Mouse (Mus musculus): Measurements from ENCODE around the gene Mpzl3. TPM values are rescaled to one million over a fixed set of nuclear protein-coding genes. Genes with fewer than 3 reads are reported as not detected.

Mpzl3 gene
- total and polyA plus RNA-seq, 2 experiments from 2014 or later: 0.68 to 3.1 TPM

DNA sequence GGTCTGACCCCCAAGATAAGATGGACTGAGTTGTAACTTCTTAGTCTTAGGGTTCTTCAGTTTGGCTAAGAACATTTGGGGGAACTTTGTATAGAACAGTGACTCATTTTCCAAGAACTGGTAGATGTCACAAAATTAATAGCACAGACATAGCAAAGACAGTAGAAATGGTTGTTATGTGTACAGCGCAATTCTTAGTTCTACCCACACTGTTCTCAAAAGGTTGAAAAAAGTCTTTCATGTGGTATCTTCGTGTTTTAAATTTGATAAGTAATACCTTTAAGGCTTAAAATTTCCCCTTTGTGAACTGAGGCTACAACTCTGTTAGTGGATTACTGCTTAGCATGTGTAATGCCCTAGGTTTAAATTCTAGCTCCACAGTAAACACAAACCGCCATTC is 28.1 kb downstream of the Mpzl3 start:
- Histone ChIP-seq H3K4me3 (ENCODE audit: low read depth, low read length) (no peak overlapping the region), H3K9ac (replicated peaks; ENCODE audit: low read depth, low read length) (no peak overlapping the region)
- 72% methylated on average over 3 of the region's 3 CpGs for WGBS

DNA sequence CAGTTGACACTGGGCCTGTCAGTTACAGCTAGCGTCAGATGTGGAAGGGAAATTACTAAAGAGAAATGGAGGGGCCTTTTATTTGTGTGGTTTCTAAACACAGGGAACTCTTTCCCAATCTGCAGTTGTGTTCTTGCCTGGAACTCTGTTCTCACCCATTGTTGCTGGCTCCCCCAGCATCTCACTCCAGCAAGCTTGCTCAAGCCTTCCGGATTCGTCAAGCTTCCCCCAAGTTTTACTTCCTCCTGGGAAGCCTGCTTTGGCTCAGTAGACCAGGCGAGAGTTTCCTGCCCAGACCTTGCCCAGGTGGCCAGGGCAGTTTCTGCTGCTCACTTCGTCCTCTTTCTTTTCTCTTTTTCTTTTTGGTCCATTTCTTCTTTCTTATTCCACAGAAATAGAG is 29.6 kb downstream of the Mpzl3 start:
- 0 out of 2 replicates have a peak, but pooled peaks cover 3% of the 10 kb centered on the region for H3K27me3 ChIP-seq (ENCODE audit: control insufficient read depth, insufficient read depth, low read length)
- ATAC-seq (ENCODE audit: insufficient read depth, low read depth): no peak
- WGBS: 54% methylated on average over 5 of the region's 5 CpGs
- H3K36me3 ChIP-seq (replicated peaks; ENCODE audit: control insufficient read depth, insufficient read depth, low read length): no peaks in the 10 kb centered on the region
- no peaks in the 10 kb centered on the region for H3K9me3 ChIP-seq (replicated peaks; ENCODE audit: control insufficient read depth, low read length)
- H3K9ac ChIP-seq (replicated peaks; ENCODE audit: low read depth, low read length): no peak overlapping the region
- no peaks in the 10 kb centered on the region for H3K4me1 ChIP-seq (ENCODE audit: control insufficient read depth, insufficient read depth)
- H3K4me3 ChIP-seq (ENCODE audit: low read depth, low read length): no peak overlapping the region
- no peak for DNase-seq (ENCODE audit: low spot score)
- H3K4me2 ChIP-seq (ENCODE audit: low read depth, low read length): no peak overlapping the region
- TF ChIP-seq EP300 (IDR thresholded peaks at IDR 0.05; ENCODE audit: low read depth): no peak
- TF ChIP-seq CTCF (IDR thresholded peaks at IDR 0.05; ENCODE audit: low read depth): no peak
- no peak overlapping the region for H3K27ac ChIP-seq (ENCODE audit: low read depth)

More for the DNA sequence above, 28.1 kb downstream of the Mpzl3 start:
- Histone ChIP-seq H3K36me3 (replicated peaks; ENCODE audit: control insufficient read depth, insufficient read depth, low read length) (no peaks in the 10 kb centered on the region), H3K4me2 (ENCODE audit: low read depth, low read length) (no peak overlapping the region), H3K27ac (ENCODE audit: low read depth) (no peak overlapping the region), H3K27me3 (ENCODE audit: control insufficient read depth, insufficient read depth, low read length) (peaks cover 3% of the 10 kb centered on the region; the same call in 1 of the 2 replicates), H3K4me1 (ENCODE audit: control insufficient read depth, insufficient read depth) (no peaks in the 10 kb centered on the region), H3K9me3 (replicated peaks; ENCODE audit: control insufficient read depth, low read length) (no peaks in the 10 kb centered on the region)
- no peak for TF ChIP-seq EP300 (IDR thresholded peaks at IDR 0.05; ENCODE audit: low read depth)
- TF ChIP-seq CTCF (IDR thresholded peaks at IDR 0.05; ENCODE audit: low read depth): no peak
- ATAC-seq (ENCODE audit: insufficient read depth, low read depth): no peak
- no peak for DNase-seq (ENCODE audit: low spot score)

DNA sequence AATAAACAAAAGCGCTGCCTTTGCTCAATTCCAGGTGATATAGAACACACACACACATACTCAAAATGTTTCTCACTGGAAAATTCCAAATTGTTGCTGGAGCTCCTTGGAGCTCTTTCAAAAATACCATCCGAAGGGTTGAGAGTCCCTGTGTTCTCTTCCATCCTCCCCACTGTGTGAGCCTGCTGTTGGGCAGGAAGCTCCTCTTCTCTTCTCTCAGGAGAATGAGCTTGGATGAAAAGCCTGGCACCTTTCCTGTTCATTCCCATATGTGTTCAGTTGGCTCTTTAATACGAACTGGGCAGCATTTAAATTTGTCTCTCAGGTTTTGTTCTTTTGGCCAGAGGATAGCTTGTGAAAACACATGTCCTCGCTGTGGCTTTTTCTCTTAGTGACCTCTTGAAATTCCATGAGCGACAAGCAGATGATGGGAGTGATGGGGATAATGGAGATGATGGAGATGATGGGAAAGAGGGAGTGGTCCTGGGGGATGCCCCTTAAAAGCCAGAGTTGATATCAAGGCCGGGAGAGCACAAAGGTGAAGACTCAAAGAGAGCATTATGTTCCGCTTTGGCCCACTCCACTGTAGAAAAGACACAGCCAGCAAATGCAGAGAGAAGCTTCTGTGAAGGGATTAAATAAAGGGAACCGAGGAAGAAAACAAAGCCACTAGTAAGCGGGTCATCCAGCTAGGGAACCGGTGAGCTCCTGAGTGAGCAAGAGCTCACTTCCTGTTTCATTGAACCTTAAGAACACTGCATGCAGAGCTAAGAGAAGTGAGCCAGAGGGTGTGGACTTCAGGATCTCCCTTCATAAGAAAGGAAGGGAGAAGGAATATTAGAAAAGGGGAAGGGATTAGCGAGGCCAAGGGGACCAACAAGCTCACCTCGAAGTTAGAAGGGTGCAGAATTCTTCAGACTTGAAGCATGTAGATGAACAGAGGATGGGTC is 31.0 kb downstream of the Mpzl3 start:
- ATAC-seq (ENCODE audit: insufficient read depth, low read depth): no peak

DNA sequence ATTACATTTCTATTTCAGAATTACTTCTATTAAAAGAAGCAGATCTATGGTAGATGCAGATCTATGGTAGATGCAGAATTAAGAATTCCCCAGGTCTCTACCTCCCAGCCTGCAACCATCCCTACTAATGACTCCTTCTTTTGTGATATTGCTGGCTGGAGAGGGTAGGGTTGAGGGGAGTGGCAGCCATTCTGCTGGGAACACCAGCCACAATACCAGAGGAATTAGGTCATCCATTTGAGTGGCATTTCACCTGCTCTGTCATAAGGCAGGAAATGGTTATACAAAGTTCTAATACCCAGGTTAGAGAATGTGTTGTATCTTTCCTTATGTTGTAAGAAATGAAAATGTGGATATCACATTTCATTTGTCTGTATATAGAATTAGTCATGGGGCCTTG is 33.1 kb downstream of the Mpzl3 start:
- ATAC-seq (ENCODE audit: insufficient read depth, low read depth): no peak
- Histone ChIP-seq H3K27ac (ENCODE audit: low read depth) (no peak overlapping the region), H3K4me2 (ENCODE audit: low read depth, low read length) (no peak overlapping the region), H3K27me3 (ENCODE audit: control insufficient read depth, insufficient read depth, low read length) (0 out of 2 replicates have a peak, but pooled peaks cover 3% of the 10 kb centered on the region), H3K4me1 (ENCODE audit: control insufficient read depth, insufficient read depth) (no peaks in the 10 kb centered on the region; the same call in 1 of the 2 replicates), H3K9me3 (replicated peaks; ENCODE audit: control insufficient read depth, low read length) (no peaks in the 10 kb centered on the region), H3K4me3 (ENCODE audit: low read depth, low read length) (no peak overlapping the region), H3K36me3 (replicated peaks; ENCODE audit: control insufficient read depth, insufficient read depth, low read length) (no peaks in the 10 kb centered on the region), H3K9ac (replicated peaks; ENCODE audit: low read depth, low read length) (no peak overlapping the region)
- TF ChIP-seq CTCF (IDR thresholded peaks at IDR 0.05; ENCODE audit: low read depth) (no peak), EP300 (IDR thresholded peaks at IDR 0.05; ENCODE audit: low read depth) (no peak)
- DNase-seq (ENCODE audit: low spot score): no peak

More for the DNA sequence above, 31.0 kb downstream of the Mpzl3 start:
- Histone ChIP-seq H3K4me2 (ENCODE audit: low read depth, low read length) (no peak overlapping the region), H3K4me3 (ENCODE audit: low read depth, low read length) (no peak overlapping the region), H3K36me3 (replicated peaks; ENCODE audit: control insufficient read depth, insufficient read depth, low read length) (no peaks in the 10 kb centered on the region), H3K27ac (ENCODE audit: low read depth) (no peak overlapping the region), H3K9me3 (replicated peaks; ENCODE audit: control insufficient read depth, low read length) (no peaks in the 10 kb centered on the region), H3K9ac (replicated peaks; ENCODE audit: low read depth, low read length) (no peak overlapping the region), H3K27me3 (ENCODE audit: control insufficient read depth, insufficient read depth, low read length) (0 out of 2 replicates have a peak, but pooled peaks cover 3% of the 10 kb centered on the region), H3K4me1 (ENCODE audit: control insufficient read depth, insufficient read depth) (no peaks in the 10 kb centered on the region)
- DNase-seq (ENCODE audit: low spot score): no peak
- TF ChIP-seq CTCF (IDR thresholded peaks at IDR 0.05; ENCODE audit: low read depth) (no peak), EP300 (IDR thresholded peaks at IDR 0.05; ENCODE audit: low read depth) (no peak)
- 67% methylated on average over 12 of the region's 12 CpGs for WGBS

DNA sequence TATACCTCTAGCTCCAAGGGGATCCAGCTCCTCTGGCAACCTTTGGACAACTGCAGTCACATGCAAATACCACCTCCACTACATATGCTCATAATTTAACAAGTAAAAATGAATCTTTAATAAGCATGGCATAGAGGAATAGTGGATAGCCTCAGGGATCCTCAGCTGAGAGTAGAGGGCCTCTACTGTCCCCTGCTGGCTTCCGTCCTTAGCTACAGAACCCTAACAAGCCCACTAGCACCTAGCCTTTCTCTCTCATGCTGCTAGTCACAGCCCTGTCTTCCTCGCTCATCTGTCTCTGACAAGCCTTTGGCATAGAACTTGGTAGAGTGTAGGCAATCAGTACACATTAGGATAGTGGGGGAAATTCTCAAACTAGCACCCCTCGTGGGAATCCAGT is 35.8 kb downstream of the Mpzl3 start:
- Histone ChIP-seq H3K4me1 (ENCODE audit: control insufficient read depth, insufficient read depth) (no peaks in the 10 kb centered on the region; the same call in 1 of the 2 replicates), H3K4me3 (ENCODE audit: low read depth, low read length) (no peak overlapping the region), H3K27me3 (ENCODE audit: control insufficient read depth, insufficient read depth, low read length) (no peaks in the 10 kb centered on the region), H3K36me3 (replicated peaks; ENCODE audit: control insufficient read depth, insufficient read depth, low read length) (no peaks in the 10 kb centered on the region), H3K9ac (replicated peaks; ENCODE audit: low read depth, low read length) (no peak overlapping the region), H3K4me2 (ENCODE audit: low read depth, low read length) (no peak overlapping the region), H3K27ac (ENCODE audit: low read depth) (no peak overlapping the region), H3K9me3 (replicated peaks; ENCODE audit: control insufficient read depth, low read length) (no peaks in the 10 kb centered on the region)
- TF ChIP-seq EP300 (IDR thresholded peaks at IDR 0.05; ENCODE audit: low read depth): no peak
- TF ChIP-seq CTCF (IDR thresholded peaks at IDR 0.05; ENCODE audit: low read depth): no peak
- ATAC-seq (ENCODE audit: insufficient read depth, low read depth) (no peak), DNase-seq (ENCODE audit: low spot score) (no peak)
- 61% methylated on average over 3 of the region's 3 CpGs for WGBS

Data from heart, postnatal 0 days (tissue).